Mouse (Mus musculus): ENCODE data around the gene Shtn1.
A peak's percentile ranks its signal among the peaks of the same experiment; 100 is the strongest.

Gene Shtn1

GRCm38 (mm10) chr19:59075472-59076101, at the start of gene Shtn1:
Gene Shtn1 (minus strand): TSS chr19:59076100.
- peak; percentile 70 for DNase-seq (ENCODE audit: low spot score)

- DNase-seq (ENCODE audit: low spot score): no peak
These were observed 38.3 kb upstream of the Shtn1 start for GRCm38 (mm10) chr19:59114152-59114551.

GRCm38 (mm10) chr19:59109937-59110336, 34.0 kb upstream of the Shtn1 start:
- no peak for DNase-seq (ENCODE audit: low spot score)

- no peak for DNase-seq (ENCODE audit: low spot score)
These were observed 22.4 kb upstream of the Shtn1 start for GRCm38 (mm10) chr19:59098315-59098714.

- DNase-seq (ENCODE audit: low spot score): no peak
These were observed 16.4 kb upstream of the Shtn1 start for GRCm38 (mm10) chr19:59092295-59092694.

GRCm38 (mm10) chr19:59090337-59090736, 14.4 kb upstream of the Shtn1 start:
- no peak for DNase-seq (ENCODE audit: low spot score)

- no peak for DNase-seq (ENCODE audit: low spot score)
These were observed 8.4 kb upstream of the Shtn1 start for GRCm38 (mm10) chr19:59084296-59084695.

GRCm38 (mm10) chr19:59076131-59076530, 231 bp upstream of the Shtn1 start:
- no peak for DNase-seq (ENCODE audit: low spot score)

- DNase-seq (ENCODE audit: low spot score): peak; percentile 39
These were observed 944 bp downstream of the Shtn1 start for GRCm38 (mm10) chr19:59074841-59075471.

- DNase-seq (ENCODE audit: low spot score): no peak
These were observed 1.5 kb downstream of the Shtn1 start for GRCm38 (mm10) chr19:59074381-59074780.

- no peak for DNase-seq (ENCODE audit: low spot score)
These were observed 2.9 kb downstream of the Shtn1 start for GRCm38 (mm10) chr19:59073006-59073405.

- no peak for DNase-seq (ENCODE audit: low spot score)
These were observed 3.9 kb downstream of the Shtn1 start for GRCm38 (mm10) chr19:59071979-59072378.

GRCm38 (mm10) chr19:59071396-59071795, 4.5 kb downstream of the Shtn1 start:
- DNase-seq (ENCODE audit: low spot score): peak; percentile 35

GRCm38 (mm10) chr19:59067652-59068051, 8.2 kb downstream of the Shtn1 start:
- DNase-seq (ENCODE audit: low spot score): no peak

GRCm38 (mm10) chr19:59066670-59067069, 9.2 kb downstream of the Shtn1 start:
- no peak for DNase-seq (ENCODE audit: low spot score)

GRCm38 (mm10) chr19:59066115-59066514, 9.8 kb downstream of the Shtn1 start:
- DNase-seq (ENCODE audit: low spot score): no peak

GRCm38 (mm10) chr19:59064616-59065015, 11.3 kb downstream of the Shtn1 start:
- DNase-seq (ENCODE audit: low spot score): no peak

GRCm38 (mm10) chr19:59063568-59063967, 12.3 kb downstream of the Shtn1 start:
- no peak for DNase-seq (ENCODE audit: low spot score)

GRCm38 (mm10) chr19:59058105-59058504, 17.8 kb downstream of the Shtn1 start:
- DNase-seq (ENCODE audit: low spot score): no peak

- DNase-seq (ENCODE audit: low spot score): no peak
These were observed 18.5 kb downstream of the Shtn1 start for GRCm38 (mm10) chr19:59057366-59057765.

- no peak for DNase-seq (ENCODE audit: low spot score)
These were observed 21.3 kb downstream of the Shtn1 start for GRCm38 (mm10) chr19:59054632-59054951.

- no peak for DNase-seq (ENCODE audit: low spot score)
These were observed 21.8 kb downstream of the Shtn1 start for GRCm38 (mm10) chr19:59053931-59054631.

- DNase-seq (ENCODE audit: low spot score): no peak
These were observed 23.0 kb downstream of the Shtn1 start for GRCm38 (mm10) chr19:59052783-59053490.
